Mouse (Mus musculus): ENCODE measurements around the gene Vmn1r192.
"Not testable (repeated sequence)": the region's sequence is repeated elsewhere in the genome, so short reads cannot be mapped to it uniquely, and the experiment has no call there.

Vmn1r192 gene

GRCm38 (mm10) chr13:22191041-22191440, at the start of gene Vmn1r192:
Vmn1r192 (minus strand) TSS chr13:22191141.
- in situ Hi-C loops (cut with MboI, MseI): no loop called here

GRCm38 (mm10) chr13:22223060-22223459, 32.1 kb upstream of the Vmn1r192 start, which contains the start of gene Vmn1r193:
Vmn1r193 (minus strand) TSS chr13:22223160.
- in situ Hi-C loops (cut with MboI, MseI): not testable (repeated sequence)

GRCm38 (mm10) chr13:22192756-22193155, 1.8 kb upstream of the Vmn1r192 start:
- in situ Hi-C loops (cut with MboI, MseI): not testable (repeated sequence)

- in situ Hi-C loops (cut with MboI, MseI): no loop called here
These were observed 556 bp downstream of the Vmn1r192 start for GRCm38 (mm10) chr13:22190385-22190784.

GRCm38 (mm10) chr13:22189313-22189712, 1.6 kb downstream of the Vmn1r192 start:
- in situ Hi-C loops (cut with MboI, MseI): no loop called here

- in situ Hi-C loops (cut with MboI, MseI): no loop called here
These were observed 7.1 kb downstream of the Vmn1r192 start, which contains the start of gene Vmn1r191 for GRCm38 (mm10) chr13:22183869-22184268. Vmn1r191 (minus strand) TSS chr13:22183969.

GRCm38 (mm10) chr13:22168416-22168815, 22.5 kb downstream of the Vmn1r192 start:
- in situ Hi-C loops (cut with MboI, MseI): no loop called here

- in situ Hi-C loops (cut with MboI, MseI): not testable (repeated sequence)
These were observed 54.2 kb downstream of the Vmn1r192 start for GRCm38 (mm10) chr13:22136495-22137293.

All from T-helper 1 cell (primary cell).